Mouse (Mus musculus) urinary bladder, postnatal 4 days (tissue): ENCODE results near the gene Hoxd11.

Experiments used
- DNase-seq, 2 experiments: peaks; one replicate each; pipeline ENCODE4 v3.0.0; 2021 to 2022; ENCODE audit warnings: low spot score in 2 of 2

Hoxd11 gene

GRCm38 (mm10) chr2:74694066-74694465, 14.7 kb downstream of the Hoxd11 start:
- no peak for DNase-seq

DNA sequence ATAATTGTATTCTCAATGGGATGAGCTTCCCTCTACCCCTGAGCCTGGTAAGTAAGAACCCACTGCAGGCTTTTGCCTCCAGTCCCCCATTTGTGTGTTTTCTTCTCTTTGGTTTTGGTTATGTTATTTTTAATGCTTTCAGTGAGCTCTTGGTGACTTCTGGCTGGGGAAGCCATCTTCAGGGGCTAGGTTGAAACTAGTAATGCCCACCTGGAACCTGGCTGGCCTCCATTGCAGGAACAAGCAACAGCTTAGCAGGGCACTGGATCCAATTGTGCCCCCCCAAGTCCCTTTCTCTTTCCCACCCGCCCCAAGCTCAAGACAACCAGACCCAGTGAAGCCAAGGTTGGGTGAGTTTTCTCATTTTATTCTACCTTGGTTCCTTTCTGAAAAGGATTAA, 16.0 kb downstream of the Hoxd11 start:
- DNase-seq = no peak

DNA sequence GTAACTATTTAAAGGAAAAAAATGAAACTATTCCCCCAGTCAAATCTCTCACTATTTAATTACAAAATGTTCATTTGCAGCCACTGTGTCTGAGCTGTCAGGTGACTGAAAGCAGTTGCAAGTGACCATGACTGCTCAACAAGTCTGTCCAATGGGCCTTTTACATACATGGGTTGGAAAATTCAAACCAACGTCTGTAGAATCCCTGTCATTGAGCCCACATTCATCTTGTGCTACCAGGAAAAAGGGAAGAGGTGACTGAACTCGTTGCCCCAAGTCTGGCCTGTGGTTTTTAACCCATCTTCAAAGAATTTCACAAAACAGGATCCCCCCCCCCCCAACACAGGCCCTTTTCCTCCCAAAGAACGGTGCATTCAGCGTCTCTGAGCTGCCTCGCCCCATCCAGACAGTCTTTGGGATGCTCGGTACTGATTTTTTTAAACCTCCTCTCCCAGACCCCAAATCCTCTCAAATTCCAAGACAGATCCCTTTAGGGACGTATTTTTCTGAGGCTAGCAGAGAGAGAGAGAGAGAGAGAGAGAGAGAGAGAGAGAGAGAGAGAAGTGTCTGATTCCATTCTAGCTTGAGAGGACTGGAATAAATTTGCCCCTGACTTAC, 16.6 kb downstream of the Hoxd11 start:
- no peak for DNase-seq

DNA sequence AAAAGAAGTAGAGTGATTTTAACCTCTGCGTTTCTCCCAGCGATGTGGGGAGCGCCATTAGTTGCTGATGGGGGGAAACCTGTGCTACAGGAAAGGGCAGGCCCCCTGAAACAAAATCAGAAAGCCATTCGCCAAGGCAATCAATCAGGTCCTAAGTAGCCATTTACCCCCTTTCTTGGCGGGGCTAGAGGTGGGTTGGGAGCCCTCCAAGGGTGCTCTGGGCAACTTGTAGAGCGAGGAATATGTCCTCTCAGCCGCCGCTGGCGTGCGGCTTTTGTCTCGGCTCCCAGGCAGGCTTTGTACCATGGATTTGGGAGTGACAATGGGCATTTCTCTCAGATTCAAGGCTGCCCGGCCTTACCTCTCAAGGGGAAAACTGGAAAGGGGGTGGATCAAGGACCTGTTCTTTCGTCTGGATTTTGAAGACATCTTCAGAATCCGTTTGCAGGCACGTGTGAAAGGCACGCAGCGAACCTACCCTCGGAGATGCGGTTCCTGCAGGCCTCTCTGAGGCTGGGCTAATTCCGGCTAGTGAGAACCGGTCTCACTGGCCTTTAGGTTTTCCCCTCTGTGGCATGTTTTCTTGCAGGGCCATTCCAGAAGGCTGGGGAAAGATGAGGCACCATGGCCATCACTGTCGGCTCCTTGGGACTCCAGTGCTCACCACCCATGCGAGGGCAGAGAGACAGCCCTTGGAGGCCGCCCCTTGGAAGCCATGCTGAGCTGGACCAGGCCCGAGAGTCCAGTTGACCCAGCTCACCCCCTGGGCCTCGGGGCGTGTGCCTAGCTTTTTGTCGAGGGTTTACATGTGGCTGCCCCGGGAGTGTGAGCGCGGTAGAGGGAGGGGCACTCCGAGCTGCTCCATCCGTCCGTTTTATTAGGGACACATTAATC, 17.3 kb downstream of the Hoxd11 start:
- DNase-seq = peak in 1 of 2 experiments; percentile 18

DNA sequence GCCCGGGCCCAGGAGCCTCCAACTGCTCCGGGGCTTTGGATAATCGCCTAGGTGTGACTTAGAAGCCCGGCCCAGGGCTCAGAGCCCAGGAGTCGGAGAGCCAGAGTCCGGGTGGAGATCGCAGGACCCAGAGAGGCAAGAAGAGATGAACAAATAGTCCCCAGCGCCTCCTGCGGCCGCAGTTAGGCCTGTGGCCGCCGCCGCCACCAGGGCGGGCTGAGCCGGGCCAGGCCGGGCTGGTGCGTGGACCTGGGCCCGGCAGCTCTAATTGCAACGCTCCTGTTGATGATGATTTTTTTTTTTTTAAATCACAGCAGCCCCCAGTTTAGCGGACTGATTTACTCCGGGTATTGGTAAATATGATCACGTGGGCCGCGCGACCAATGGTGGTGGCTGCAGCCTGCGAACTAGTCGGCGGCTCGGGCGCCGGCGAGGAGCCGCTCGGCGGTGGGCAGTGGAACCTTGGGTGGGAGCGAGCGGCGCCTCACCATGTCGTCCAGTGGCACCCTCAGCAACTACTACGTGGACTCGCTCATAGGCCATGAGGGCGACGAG, 18.3 kb downstream of the Hoxd11 start, which contains the start of gene Hoxd9:
Hoxd9 (plus strand) TSS at position 161 of the 555 bp plus-strand sequence.
- peak in 1 of 2 experiments; percentile 74 for DNase-seq

DNA sequence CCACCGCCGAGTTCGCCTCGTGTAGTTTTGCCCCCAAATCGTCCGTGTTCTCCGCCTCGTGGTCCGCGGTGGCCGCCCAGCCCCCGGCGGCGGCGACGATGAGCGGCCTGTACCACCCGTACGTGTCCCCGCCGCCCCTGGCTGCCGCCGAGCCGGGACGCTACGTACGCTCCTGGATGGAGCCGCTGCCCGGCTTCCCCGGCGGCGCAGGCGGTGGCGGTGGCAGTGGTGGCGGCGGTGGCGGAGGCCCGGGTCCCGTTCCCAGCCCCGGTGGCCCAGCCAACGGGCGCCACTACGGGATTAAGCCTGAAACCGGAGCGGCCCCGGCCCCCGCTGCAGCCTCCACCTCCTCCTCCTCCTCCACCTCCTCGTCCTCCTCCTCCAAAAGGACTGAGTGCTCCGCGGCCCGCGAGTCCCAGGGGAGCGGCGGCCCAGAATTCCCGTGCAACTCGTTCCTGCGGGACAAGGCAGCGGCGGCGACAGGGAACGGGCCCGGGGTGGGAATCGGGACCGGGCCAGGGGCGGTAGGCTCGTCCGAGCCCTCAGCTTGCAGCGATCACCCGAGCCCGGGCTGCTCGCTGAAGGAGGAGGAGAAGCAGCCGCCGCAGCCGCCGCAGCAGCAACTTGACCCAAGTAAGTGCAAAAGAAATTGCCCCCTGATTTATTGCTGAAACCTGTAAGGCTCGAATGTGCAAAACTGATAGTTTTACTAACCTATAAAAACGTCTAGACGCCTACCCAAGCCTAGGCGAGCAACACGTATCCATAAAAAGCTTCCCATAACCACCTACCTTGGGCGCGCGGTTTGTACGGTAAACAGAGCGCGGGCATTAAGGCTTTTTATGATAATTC, 19.1 kb downstream of the Hoxd11 start:
- peak in 1 of 2 experiments; percentile 42 for DNase-seq

DNA sequence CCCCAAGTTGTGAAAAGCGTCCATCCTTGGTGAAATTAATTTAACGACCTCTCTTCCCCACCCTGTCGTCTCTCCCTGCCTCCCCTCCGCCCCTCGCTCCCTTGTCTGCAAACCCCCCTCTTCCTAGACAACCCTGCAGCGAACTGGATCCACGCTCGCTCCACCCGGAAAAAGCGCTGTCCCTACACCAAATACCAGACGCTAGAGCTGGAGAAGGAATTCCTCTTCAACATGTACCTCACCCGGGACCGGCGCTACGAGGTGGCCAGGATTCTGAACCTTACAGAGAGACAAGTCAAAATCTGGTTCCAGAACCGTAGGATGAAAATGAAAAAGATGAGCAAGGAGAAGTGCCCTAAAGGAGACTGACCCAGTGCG, 19.7 kb downstream of the Hoxd11 start:
- no peak for DNase-seq

- peak in 1 of 2 experiments; percentile 27 for DNase-seq
Measured at GRCm38 (mm10) chr2:74699664-74700545, 20.5 kb downstream of the Hoxd11 start.

DNA sequence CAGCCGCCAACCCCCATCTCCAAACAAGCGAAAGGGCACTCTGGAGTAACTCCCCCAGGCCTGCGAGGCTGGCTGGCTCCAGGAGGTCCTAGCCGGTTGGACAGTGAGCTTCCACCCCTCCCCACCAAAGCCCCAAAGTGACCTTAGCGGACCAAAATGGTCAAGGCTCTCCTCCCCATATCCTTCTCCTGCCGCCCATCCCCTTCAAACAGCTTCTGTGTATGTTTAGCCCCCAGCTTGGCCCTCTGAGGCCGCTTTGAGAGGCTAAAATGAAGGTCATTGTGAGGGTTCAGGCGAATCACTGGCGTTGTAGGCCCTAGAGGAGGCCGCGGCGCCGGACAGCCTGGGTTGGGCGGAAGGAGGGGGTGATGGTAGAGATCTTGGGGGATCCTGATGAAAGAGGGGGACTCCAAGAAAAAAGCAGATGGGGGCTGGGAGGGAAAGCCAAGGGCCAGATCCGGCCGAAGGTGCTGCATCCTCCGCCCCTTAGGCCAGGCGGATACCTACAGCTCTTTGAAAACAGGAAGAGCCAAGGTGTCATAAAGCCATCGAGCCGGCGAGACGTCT, 21.3 kb downstream of the Hoxd11 start:
- peak in 1 of 2 experiments; percentile 27 for DNase-seq

DNA sequence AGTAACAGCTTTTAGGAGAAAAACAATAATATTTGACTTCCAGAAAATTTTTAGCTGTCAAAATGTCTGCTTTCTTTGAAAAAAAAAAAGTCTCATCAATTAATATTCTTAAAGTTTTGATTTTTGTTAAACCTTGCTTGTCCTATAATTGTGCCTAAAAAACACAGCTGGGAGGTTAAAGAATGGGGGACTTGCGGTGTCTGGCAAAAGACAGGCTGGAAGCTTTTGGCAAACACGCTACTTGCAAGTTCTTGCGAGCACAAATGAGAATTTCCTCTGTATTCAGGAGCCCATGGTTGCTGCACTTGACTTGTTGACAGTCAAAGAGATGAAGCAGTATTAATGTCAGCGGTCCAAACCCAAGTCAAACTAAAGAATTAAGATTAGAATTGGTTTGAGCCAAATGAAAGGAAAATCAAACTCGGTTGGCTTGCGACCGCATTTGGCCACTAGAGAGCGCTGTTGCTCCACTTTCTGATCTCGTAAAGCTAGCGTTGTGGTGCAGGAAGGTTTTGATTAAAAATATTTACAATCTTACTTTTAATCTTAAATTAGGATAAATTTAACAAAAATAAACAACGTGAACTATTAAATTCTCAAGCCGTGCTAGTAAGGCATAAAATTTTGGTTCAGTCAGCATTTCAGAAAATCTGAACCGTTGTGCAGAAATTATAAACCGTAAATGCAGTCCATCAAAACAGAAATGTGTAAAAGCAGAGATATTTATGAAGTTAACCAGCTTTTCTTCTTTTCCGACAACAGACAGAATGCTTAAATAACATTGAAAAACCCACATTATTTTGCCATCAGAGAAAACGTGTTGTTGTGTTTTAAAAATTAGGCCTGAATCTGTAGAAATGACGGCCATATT, 22.8 kb downstream of the Hoxd11 start:
- DNase-seq = peak in 1 of 2 experiments; percentile 85

GRCm38 (mm10) chr2:74702820-74703219, 23.5 kb downstream of the Hoxd11 start:
- DNase-seq = no peak

DNA sequence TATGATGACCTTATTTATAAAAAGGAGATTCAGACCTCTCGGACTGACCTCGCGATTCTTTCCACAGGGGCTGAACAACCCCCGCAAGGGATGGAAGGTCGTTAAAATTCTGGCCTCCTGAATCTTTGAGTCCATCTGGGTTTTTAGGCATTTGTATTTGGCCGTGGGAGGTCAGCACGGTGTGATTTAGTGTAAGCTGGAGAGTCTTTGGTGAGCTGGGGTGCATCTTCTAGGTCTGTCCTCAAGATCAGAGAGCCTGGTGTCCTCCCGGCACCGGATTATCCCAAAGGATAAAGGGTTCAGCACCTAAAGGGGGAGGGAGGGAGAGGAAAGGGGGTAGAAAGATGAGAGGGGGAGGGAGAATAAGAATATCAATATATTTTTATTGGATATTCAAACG, 24.0 kb downstream of the Hoxd11 start:
- no peak for DNase-seq

DNA sequence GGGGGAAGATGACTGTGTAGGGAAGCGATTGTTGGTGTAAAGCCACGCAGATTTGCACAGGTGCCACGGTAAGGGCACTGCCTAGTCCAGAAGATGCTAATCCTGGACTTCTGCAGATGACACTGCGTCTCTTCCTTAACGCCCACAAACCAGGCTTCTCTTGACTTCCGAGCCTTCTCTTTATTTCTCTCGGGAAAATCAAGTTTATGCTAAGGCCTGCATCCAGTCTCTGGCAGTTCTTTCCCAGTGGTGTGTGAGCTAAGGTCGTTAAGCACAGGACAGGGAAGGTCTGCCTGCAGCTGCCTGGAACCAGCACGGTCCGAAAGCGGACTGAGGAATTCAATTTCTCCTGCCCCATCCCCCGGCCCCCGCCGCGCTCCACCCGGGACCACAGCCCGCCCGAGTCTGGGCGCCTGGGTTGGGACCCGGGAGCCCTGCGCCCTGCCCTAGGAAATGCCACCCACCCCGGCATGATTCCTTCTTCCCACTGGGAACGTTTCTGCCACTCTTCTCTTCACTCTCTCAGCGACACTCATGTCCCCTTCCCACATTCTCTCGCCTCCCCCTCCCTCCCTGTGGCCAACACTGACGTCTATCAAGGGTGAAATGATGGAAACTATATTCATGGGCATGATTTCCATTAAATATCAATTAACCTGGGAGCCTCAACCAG, 24.5 kb downstream of the Hoxd11 start:
- DNase-seq = no peak

DNA sequence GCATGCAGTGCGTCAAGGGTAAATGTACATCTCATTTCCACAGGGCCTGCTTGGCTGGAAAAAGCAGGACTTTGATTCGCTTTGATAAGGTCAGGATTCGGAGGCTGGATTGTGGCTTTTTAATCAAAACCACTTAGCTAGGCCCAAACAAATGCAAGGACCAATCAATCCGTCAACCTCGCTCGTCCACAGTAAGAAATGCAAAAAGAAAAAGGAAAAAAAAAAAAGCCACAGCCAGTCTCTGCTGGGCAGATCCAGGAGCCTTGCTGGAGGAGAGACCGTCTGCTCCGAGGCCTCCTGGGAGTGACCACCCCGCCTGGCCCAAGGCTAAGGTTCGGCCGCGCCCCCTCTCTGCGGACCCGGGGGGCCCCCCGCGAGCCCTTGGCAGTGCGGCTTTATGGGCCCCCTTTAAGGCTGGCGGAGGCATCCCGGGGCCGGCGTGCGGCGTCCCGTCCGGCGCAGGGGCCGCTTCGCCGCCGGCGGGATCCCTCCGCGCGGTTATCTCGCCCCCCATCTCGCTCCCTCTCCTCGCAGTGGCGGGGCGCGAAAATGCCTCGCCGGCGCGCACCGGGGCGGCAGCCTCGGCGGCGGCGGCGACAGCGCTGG, 25.1 kb downstream of the Hoxd11 start, which contains the start of gene Hoxd8:
Hoxd8 (plus strand) TSS at position 223 of the 606 bp plus-strand sequence.
- DNase-seq = peak; percentile 86 to 87

- no peak for DNase-seq
Measured at GRCm38 (mm10) chr2:74704999-74705466, 25.7 kb downstream of the Hoxd11 start.

DNA sequence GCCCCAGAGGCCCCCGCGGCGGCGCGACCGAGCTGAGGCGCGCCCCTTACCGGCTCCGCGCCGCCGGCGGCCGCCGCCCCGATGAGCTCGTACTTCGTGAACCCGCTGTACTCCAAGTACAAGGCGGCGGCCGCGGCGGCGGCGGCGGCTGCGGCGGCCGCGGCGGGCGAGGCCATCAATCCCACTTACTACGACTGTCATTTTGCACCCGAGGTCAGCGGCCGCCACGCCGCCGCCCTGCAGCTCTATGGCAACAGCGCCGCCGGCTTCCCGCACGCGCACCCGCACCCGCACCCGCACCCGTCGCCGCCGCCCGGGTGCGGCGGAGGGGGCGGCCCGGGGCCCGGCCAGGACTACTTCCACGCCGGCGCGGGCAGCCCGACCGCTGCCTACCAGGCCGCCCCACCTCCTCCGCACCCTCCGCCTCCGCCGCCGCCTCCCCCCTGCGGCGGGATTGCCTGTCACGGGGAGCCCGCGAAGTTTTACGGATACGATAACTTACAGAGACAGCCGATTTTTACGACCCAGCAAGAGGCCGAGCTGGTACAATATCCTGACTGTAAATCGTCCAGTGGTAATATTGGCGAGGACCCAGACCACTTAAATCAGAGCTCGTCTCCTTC, 26.2 kb downstream of the Hoxd11 start:
- DNase-seq = peak in 1 of 2 experiments; percentile 79

- no peak for DNase-seq
Measured at GRCm38 (mm10) chr2:74706393-74706960, 27.1 kb downstream of the Hoxd11 start.
